Mouse (Mus musculus) left cerebral cortex, adult 18-20 months (tissue): ENCODE results near the gene Tex101. TPM values are rescaled to one million over a fixed set of nuclear protein-coding genes. Genes with fewer than 3 reads are reported as not detected.
"Not testable (repeated sequence)": the region's sequence is repeated elsewhere in the genome, so short reads cannot be mapped to it uniquely, and the experiment has no call there.

Source experiments
- DNase-seq, 2 experiments: peaks; one replicate each; pipeline ENCODE4 v3.0.0; 2021 to 2022; ENCODE audit warnings: low spot score in 2 of 2, mixed read lengths in 1 of 2
- long read RNA-seq, 2 experiments: library from polyadenylated mRNA; stranded (forward); transcript quantifications; one replicate each; pipeline ENCODE4 v2.0.0; 2021
- total RNA-seq, 2 experiments: library from RNA; stranded (reverse); gene quantifications; 2 replicates each; pipeline ENCODE4 v1.2.3; 2021

The Tex101 gene
- total RNA-seq, result not detected
- long read RNA-seq, experiment 1, result 0 reads
- long read RNA-seq, experiment 2, result 0 reads

DNA sequence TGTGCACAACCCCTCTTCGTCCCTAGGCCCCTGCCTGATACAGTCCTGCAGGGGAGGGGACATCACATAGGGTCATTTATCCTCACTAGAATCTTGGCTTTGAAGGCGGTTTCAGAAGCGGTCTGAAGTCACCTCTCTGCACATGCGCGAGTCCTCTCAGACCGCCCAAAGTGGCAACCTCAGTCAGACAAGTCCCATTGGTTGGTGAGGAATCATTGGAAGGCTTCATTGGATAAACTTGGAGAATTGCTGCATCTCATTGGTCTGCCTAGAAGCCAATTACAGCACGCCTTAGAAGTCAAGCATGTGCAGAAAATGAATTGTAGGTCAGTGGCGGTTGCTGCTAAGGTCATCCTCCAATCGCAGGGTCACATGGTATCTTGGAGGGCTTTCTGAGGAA, at the start of gene Tex101:
TSS of gene Tex101 (minus strand) at position 101 of the 400 bp plus-strand sequence.
- DNase-seq, result no peak

DNA sequence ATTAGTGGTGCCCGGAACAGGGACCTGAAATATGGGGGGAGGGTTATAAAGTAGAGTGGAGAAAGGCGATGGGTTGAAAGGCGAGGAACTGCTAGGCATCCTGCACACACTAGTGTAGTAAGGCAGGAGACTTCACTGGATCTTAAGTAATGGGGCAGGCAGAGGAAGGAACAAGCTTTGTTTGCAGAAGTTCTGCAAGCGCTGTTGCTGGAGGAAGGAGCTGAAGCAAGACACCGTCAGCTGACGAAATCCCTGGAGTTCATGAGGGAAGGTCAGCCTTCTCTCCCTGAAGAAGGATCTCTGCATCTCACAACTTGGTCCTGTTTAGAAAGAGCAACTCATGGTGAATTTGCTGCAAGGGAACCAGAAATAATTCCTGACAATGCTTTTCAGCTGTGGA, 38.6 kb upstream of the Tex101 start:
- no peak for DNase-seq

DNA sequence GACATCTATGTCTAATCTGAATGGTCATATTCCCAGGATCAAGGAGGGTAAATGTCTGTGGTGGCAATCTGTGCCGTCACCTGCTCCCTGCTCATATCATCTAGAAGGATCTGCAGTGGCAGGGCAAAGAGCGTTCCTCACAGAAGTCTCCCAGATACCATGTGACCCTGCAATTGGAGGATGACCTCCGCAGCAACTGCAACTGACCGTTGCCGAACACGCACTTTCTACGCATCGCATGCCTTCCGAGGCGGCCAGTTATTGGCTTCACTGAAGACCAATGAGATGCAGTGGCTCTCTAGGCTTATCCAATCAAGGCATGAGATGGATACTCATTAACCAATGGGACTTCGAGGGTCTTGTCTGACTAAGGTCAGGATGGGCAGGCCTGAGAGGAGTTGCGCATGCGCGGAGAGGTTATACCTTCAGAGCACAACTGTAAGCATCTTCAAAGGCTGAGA, 32.4 kb upstream of the Tex101 start, which contains the start of gene BC049730:
TSS of gene BC049730 (plus strand) at position 411 of the 461 bp plus-strand sequence.
- no peak for DNase-seq

DNA sequence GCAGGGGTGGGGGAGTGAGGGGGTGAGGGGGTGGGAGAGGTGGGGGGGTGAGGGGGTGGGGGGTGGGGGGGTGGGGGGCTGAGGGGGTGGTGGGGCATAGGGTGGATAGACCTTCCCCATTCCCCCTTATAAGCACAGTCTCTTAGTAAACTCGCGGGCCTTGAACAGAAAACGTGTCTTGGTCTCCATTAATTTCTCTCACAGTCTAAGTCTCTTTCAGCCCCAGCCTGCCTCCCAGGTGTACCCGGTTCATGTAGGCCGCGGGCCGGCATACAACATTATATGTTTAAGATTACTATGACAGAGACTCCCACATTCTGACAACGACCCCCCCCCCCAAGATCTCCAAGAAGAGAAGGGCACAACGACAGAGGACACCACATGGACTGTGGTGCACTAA, 26.4 kb upstream of the Tex101 start:
- DNase-seq, result not testable (repeated sequence)

DNA sequence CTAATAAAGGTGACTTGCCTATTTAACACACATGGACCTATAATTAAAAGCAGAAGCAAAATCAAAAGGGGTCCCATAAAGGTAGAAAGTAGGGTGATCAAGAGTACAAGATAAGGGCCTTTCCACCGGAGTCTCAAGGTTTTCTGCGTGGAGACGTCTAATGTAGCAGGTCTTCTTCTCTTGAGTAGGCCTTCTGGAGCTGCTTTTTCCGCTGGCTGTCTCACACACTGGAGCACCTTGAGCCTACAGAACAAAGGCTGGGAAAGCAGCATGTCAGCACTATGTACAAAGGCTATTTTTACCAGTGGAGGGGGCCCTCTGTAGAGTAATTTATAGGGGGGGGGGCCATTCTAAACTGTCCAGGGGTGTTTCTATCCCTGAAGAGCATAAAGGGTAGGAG, 21.4 kb upstream of the Tex101 start:
- DNase-seq, result not testable (repeated sequence)

DNA sequence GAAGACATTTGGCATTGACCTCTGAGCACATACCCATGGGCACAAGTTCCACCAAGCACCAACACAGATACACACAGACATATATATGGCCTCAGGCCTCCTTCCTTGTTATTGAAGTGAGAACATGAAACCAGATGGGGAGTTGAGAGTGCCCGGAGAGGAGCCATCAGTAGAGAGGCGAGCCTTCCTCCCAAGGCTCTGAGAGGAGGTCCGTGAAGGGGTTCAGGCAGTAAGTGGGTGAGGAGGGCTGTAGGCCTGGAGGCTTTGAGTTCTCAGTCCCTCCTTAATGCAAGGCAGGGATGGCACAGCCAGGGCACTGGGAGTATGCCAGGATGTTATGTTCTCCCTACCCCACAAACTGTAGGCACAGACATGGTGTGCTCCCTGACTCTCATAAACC, 16.2 kb upstream of the Tex101 start:
- not testable (repeated sequence) for DNase-seq

DNA sequence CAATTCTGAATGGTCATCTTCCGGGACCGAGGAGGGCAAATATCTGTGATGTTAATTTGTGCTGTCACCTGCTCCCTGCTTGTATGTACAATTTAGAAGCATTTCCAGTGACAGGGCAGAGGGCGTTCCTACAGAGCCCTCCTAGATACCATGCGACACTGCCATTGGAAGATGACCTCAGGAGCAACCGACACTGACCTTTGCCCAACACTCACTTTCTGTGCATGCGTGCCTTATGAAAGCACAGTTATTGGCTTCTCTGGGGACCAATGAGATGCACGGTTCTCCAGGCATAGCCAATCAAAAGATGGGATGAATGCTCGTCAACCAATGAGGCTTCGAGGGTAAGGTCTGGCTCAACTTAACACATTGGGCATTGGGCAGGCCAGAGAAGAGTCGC, 11.0 kb upstream of the Tex101 start:
- DNase-seq, result not testable (repeated sequence)

DNA sequence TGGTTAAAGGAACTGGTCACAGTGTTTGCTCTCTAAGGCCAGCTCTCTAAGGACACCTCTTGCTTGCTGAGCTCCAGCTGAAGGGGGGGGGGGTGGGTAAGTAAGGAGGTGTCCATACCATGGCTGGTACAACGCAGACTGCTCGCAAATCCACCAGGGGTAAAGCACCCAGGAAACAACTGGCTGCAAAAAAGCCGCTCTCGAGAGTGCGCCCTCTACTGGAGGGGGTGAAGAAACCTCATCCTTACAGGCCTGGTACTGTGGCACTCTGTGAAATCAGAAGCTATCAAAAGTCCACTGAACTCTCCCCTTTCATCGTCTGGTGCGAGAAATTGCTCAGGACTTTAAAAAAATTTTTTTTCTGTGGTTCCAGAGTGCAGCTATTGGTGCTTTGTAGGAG, 7.6 kb upstream of the Tex101 start:
- DNase-seq, result not testable (repeated sequence)

DNA sequence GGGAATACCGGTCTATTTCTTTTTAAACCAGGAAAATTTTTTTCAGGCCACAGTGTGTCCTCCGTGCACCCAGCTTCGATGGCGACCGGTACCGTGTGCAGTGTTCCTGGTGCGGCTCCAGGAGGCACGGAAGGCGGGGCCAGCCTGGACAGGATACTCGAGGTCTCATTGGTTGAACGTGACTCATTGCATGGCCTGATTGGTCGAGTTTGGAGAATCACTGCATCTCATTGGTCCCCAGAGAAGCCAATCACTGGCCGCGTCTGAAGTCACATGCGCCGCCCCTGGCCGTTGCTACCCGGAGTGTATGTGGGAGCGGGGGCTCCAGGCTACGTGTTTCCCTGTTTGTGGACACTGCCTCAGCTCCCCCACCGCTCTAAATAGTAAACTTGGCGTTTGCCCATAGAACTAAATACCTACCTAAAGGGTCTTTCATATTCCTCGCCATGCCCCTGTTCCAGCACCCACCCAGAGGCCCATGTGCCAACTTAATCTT, 4.5 kb downstream of the Tex101 start:
- no peak for DNase-seq

DNA sequence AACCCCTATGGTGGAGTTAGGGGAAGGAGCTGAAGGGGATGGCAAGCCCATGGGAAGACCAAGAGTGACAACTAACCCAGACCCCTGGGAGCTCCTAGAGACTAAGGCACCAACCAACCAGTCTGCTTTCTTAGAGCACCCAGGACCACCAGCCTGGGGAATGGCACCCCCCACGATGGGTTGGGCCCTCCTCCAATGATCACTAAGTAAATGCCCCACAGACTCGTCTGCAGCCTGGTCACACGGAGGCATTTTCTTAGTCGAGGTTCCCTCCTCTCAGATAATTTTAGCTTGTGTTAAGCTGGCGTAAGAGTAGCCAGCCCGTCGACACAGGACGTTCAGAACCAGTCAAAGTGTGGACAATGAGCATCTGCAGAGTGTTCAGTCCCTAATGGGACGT, 11.5 kb downstream of the Tex101 start:
- no peak for DNase-seq

DNA sequence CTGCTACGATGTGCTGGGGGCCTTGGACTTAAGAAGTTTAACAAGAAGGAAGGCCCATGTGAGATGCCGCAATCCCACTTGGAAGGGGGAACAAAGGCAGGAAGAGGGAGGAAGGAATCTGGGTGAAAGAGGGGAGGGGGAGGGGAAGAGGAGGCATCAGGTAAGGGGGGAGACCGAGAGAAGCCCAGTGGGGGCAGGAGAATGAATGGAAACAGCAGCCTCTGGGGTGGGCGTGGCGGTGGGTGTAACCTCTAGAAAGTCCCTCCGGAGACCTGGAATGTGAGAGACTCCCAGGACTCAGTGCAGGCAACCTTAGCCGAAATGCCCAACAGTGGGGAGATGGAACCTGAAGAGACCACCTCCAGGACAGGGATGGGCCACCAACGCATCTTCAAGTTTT, 12.2 kb downstream of the Tex101 start:
- no peak for DNase-seq

DNA sequence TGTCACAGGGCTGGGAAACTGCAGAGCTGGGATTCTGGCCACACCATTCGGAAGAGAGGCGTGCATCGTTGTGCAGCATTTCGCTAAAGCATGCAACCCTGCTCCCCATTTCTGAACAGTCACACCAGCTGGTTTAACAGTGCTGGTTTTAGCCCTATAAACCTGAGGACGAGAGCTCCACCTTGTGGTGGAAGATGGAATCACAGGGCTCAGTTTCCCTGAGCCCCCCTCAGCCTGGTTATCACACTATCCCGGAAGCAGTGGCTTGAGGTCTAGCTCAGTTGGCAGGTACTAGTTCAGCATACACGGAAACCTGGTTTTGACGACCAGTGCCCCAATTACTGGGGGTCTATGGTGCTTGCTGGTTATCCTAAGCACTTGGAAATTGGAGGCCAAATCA, 13.9 kb downstream of the Tex101 start:
- DNase-seq, result peak; percentile 55 to 75

DNA sequence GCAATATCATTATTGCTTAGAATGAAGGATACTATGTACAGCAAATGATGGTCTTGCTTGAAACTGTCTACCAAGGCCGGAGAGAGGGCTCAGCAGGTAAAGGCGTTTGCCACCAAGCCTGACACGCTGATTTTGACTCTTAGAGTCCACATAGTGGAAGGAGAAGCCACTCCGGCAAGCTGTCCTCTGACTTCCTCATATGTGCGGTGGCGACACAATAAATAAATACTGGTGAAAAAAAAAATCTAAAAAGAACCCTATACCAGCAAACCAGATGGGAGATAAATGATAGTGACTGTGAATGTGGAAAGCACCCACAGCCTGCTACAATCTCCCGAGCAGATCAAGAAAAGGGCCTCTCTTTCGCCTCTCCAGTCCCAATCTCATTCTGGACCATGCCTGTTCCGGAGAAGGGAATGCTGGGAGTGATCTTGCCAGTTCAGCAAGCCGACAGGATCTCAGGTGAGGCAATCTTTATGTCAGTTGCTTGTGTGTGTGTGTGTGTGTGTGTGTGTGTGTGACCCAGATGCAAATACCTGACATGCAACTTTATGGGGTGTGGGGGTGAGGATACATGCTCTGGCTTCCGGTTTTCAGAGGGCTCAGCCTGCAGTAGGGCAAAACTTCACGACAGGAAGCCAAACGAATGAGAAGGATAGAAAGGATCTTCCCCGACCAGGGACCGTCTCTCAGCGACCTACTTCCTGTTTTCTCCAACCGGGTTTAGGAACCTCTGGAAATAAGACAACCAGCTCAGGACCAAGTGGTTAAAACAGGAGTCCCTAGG, 15.2 kb downstream of the Tex101 start:
- DNase-seq, result no peak

DNA sequence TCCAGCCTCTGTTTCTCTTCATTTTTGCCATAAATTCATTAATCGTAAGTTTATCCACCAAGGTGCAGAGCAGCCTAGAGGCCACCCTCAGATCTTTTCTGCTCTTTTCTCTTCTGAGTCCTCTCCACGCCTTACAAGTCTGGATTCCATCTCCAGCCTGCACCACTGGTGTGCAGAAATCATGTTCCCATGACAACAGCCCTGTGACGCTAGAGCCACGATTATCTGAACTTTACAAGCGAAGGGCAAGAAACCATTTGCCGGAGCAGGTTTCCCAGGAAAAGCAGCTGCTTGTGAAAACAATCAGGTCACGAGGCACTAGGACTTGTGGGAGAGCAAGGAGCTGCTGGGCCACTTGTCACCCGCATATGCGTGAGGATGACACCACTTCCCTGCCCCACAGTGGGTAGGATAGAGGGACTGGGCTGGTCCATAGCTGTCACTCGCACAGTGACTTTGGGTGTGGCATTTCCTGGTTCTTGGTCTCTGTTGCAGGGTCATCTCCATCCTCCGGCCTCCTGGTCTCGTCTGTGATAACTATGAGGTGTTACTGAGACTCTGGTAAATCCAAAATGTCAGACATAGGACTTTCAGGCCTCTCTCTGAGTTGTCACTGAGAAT, 16.6 kb downstream of the Tex101 start:
- DNase-seq, result no peak

DNA sequence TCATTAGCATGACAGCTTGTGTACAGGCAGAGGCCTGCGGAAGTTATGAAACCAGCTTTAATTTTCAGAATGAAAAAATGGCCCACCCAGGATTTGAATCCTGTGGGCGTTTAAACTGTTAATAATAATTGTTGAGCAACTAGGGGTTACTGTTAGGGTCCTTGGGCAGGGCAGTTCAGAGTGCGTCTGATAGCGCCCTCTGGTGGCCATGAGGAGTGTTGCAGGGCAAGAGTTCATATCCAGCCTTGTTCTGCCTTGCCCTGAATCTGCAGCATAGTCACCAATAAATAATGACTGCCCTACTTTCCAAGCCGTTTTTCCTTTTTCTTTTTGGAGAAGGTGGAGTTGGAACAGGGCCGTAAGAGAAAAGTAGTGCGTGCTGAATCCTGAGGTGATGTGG, 22.8 kb downstream of the Tex101 start:
- DNase-seq, result peak; percentile 16 to 28

DNA sequence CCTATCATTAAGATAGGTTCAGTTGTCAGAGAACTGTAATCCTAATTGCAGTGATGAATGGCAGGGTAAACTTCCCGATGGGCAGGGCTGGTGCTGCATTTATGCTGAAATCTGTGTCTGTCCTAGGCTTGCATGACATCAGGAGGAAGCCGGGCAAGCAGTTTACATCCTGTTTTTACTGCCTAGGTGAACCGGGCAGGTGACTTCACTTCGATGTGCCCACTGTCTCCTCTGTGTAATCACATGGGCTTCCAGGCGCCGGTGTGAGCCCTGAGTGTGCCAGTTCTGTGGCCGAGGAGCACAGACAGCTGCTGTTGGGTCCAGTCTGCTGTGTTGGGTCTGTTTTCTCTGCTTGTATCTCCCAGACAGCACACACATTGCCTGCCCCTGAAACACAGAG, 30.0 kb downstream of the Tex101 start:
- DNase-seq, result no peak

DNA sequence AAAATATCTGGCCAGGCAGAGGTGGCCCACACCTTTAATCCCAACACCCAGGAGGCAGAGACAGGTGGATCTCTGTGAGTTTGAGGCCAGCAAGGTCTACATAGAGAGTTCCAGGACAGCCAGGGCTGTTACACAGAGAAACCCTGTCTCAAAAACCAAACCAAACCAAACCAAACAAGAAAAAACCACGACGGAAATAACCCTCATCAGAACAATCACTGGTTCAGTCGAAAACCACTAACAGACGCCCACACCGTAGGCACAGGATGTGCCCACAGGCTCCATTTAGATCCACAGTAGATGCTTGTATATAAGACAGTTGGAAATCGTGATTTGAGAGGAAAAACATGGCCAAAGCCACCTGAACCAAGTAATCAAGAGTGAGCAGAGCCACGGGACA, 31.5 kb downstream of the Tex101 start:
- no peak for DNase-seq

DNA sequence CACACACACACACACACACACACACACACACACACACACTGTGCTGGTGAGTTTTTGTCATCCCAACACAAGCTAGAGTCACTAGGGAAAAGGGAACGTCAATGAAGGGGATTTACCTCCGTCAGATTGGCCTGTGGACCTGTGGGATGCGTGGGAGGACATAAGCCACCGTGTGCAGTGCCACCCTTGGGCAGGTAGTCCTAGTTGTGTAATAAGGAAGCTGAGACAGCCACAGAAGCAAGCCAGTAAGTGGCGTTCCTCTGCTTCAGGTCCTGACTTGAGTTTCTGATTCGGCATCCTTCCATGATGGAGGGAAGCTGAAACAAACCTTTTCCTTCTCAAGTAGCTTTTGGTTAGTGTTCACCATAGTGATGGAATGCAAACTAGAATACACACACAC, 32.0 kb downstream of the Tex101 start:
- DNase-seq, result no peak

DNA sequence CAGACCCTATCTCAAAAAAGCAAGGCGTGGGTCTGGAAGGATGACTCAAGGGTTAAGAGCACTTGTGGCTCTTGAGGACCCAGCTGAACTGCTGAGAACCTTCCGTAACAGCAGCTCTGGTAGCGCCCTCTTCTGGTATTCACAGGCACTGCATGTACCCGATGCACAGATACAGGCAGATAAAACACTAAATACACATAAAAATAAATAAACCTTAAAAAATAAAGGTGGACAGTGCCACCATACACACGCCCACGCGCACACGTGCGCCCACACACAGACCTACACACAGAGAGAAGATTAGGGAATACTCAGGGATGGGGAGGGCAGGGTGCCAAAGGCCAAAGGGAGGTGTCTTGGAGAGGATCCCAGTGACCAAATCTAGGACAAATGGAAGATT, 34.0 kb downstream of the Tex101 start:
- peak in 1 of 2 experiments; percentile 25 for DNase-seq

DNA sequence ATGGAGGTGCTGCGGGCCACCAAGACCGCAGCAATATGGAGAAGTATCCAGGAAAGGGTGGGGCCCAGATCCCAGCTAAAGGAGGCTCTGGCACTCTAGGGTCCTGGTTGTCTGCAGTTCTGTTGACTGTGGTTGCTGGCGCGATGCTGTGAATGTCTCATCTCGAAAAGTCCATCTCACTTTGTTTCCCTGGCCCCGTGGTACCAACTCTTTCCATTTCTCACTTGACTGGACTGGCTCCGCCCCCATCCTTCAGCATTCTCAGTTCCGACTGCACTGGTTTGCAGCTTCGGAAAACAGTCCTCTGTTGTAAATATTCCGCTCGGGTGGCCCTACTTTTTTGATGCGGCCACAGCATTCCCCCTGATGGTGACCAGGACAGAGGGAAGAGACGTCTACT, 36.0 kb downstream of the Tex101 start:
- DNase-seq, result no peak

DNA sequence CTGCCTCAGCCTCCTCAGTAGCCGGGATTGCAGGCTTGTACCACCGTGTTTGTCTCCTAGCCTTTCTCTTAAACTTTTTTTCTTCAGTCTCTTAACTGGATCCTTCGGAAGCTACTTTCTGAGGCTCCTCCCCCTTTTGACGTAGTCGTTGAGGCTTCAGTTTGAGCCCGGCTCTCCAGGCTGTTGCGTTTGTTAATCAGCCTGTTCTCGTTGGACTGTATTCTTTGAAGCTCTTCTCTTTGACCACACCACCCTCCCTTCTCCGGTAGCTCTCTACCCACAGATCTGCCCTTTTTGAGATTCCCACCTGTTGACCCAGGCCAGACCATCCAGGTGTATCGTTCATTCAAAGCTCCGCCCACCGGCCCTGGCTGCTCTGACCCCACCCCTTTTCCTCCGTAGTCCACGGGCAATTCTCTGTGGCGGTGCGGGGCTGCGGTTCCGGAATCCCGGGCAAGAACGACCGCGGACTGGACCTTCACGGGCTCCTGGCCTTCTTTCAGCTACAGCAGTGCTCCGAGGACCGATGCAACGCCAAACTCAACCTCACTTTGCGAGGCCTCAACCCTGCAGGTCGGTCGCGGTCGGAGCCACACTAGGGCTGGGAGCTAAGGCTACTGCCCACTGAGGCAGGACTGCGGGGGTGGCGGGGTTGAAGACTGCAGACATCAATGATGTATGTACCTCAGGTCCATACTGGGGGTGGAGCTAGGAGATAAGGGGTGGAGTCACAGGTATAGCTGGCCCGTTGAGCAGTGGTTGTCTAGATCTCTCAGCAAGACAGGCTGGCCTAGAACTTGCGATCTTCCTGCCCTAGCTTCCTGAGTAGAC, 38.2 kb downstream of the Tex101 start:
- no peak for DNase-seq

DNA sequence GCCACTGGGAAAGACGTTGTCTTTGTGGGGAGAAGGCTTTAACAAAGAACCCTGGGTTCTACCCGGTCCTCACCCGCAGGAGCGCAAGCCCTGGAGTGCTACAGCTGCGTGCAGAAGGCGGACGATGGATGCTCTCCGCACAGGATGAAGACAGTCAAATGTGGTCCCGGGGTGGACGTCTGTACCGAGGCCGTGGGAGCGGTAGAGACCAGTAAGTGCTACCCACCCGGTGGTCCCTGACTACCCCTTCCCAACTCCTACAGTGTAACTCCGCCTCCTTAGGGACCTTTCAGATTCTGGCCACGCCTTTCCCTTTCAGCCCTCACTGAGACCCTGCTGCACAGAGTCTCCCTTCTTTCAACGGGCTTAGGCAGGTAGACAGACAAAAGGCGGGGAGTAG, 39.4 kb downstream of the Tex101 start:
- no peak for DNase-seq
